Mouse (Mus musculus) MEL (cell line): ENCODE results near the gene Sgpl1.

Experiments used
- CTCF ChIP-seq, 3 experiments: IDR thresholded peaks in 2 of 3; conservative IDR thresholded peaks in 1 of 3; 2 replicates each; pipeline ENCODE4 v1.5.1; 2011 to 2012; ENCODE audit warnings: low read length in 3 of 3, low read depth in 2 of 3, mild to moderate bottlenecking in 2 of 3, improper control_type of control experiment in 1 of 3, inconsistent platforms in 1 of 3, mixed read lengths in 1 of 3, moderate library complexity in 1 of 3; ENCODE audit not compliant: control insufficient read depth in 1 of 3, insufficient read depth in 1 of 3, poor library complexity in 1 of 3, severe bottlenecking in 1 of 3
- ELF1 ChIP-seq: IDR thresholded peaks from 2 replicates; pipeline ENCODE4 v1.6.1; 2014; ENCODE audit warnings: low read depth, mild to moderate bottlenecking, inconsistent platforms, low read length, improper control_type of control experiment, moderate library complexity
- MAX ChIP-seq: IDR thresholded peaks from 2 replicates; pipeline ENCODE4 v1.6.1; 2011; ENCODE audit warnings: low read length, improper control_type of control experiment
- POLR2A ChIP-seq, 2 experiments: IDR thresholded peaks; 2 replicates each; pipeline ENCODE4 v1.6.1; 2011 to 2012; ENCODE audit warnings: low read length in 2 of 2, mild to moderate bottlenecking in 2 of 2, control low read depth in 1 of 2, improper control_type of control experiment in 1 of 2, low read depth in 1 of 2, moderate library complexity in 1 of 2; ENCODE audit not compliant: control insufficient read depth in 1 of 2, insufficient read depth in 1 of 2, poor library complexity in 1 of 2
- POLR2AphosphoS2 ChIP-seq: IDR thresholded peaks from 2 replicates; pipeline ENCODE4 v1.6.1; 2011; ENCODE audit warnings: low read length, improper control_type of control experiment
- TCF12 ChIP-seq: IDR thresholded peaks from 2 replicates; pipeline ENCODE4 v1.6.1; 2014; ENCODE audit warnings: low read depth, mild to moderate bottlenecking, inconsistent platforms, low read length, improper control_type of control experiment, moderate library complexity
- USF1 ChIP-seq: IDR thresholded peaks from 2 replicates; pipeline ENCODE4 v1.6.1; 2014; ENCODE audit warnings: low read depth, mild to moderate bottlenecking, inconsistent platforms, low read length, improper control_type of control experiment, moderate library complexity
- ZMIZ1 ChIP-seq: IDR thresholded peaks from 2 replicates; pipeline ENCODE4 v1.6.1; 2012; ENCODE audit warnings: low read depth, mild to moderate bottlenecking, inconsistent platforms, low read length, improper control_type of control experiment, moderate library complexity

- TF ChIP-seq MAX (no peak), ZMIZ1 (no peak), CTCF (IDR thresholded peaks at IDR 0.05 in 2 of 3, conservative IDR thresholded peaks at IDR 0.05 in 1 of 3; ENCODE audit: control insufficient read depth in 1 of 3, insufficient read depth in 1 of 3, low read depth in 2 of 3, low read length in 3 of 3, poor library complexity in 1 of 3, severe bottlenecking in 1 of 3) (no peak), TCF12 (no peak), POLR2AphosphoS2 (no peak), USF1 (no peak), POLR2A (IDR thresholded peaks at IDR 0.05; ENCODE audit: control insufficient read depth in 1 of 2, insufficient read depth in 1 of 2, low read depth in 1 of 2, low read length in 2 of 2, poor library complexity in 1 of 2) (no peak), ELF1 (no peak)
These were observed 72.9 kb downstream of the Sgpl1 start for GRCm38 (mm10) chr10:61074643-61075042.
